Mouse (Mus musculus): ENCODE results near the gene Pdlim5. TPM values are rescaled to one million over a fixed set of nuclear protein-coding genes. Genes with fewer than 3 reads are reported as not detected.

The Pdlim5 gene
- total and polyA plus RNA-seq, 3 experiments: 508 to 668 (median 609) TPM

DNA sequence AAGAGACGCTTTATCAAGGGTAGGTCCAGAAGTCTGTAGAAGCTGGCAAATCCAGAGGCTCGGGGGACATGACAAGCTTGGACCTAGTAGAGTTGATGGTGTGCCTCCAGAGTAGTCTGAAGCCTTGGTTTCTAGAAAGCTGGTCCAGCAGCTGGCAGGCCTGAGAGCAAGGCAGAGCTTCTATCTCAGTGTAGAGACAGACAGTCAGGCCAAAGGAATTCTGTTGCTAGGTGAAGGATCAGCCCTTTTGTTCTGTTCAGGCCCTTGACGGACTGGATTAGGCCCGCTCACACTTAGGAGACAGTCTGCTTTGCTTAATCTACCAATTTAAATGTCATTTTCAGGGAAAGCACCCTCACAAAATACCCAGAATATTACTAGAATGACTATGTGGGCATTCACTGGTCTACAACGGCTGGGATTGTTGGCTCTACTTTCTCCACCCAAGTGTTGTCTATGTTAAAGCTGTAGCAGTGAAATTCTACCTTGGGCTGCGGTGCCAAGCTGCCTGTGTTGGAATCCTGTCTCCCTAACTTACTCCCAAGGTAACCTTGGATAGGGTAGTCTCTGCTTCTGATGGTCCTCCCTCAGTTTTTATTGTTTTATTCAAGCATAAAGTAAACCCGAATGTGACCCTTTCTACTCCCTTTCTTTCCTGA, 38.8 kb upstream of the Pdlim5 start:
- no peak for DNase-seq
- H3K4me1 ChIP-seq (ENCODE audit: control insufficient read depth, insufficient read depth, low read length): peaks cover 1% of the 10 kb centered on the region; the same call in 1 of the 2 replicates
- H3K79me2 ChIP-seq (replicated peaks; ENCODE audit: control insufficient read depth, insufficient read depth, low read length): no peaks in the 10 kb centered on the region
- 63% methylated on average over 7 of the region's 7 CpGs for WGBS
- H3K36me3 ChIP-seq (ENCODE audit: control insufficient read depth, insufficient read depth, low read length): peaks cover 2% of the 10 kb centered on the region; the same call in 1 of the 2 replicates
- H3K27me3 ChIP-seq (ENCODE audit: control insufficient read depth, insufficient read depth, low read length): no peaks in the 10 kb centered on the region
- TF ChIP-seq CTCF (IDR thresholded peaks at IDR 0.05) (no peak), POLR2A (IDR thresholded peaks at IDR 0.05; ENCODE audit: insufficient read depth, low read depth, low read length) (no peak), EP300 (IDR thresholded peaks at IDR 0.05; ENCODE audit: insufficient read depth, low read depth, low read length) (no peak)
- intact Hi-C loops (cut with DNase I): no loop called here
- H3K27ac ChIP-seq: peak overlapping the region; percentile 49
- H3K4me3 ChIP-seq: no peak overlapping the region
- no peak overlapping the region for H3K9ac ChIP-seq (ENCODE audit: low read depth, low read length)

DNA sequence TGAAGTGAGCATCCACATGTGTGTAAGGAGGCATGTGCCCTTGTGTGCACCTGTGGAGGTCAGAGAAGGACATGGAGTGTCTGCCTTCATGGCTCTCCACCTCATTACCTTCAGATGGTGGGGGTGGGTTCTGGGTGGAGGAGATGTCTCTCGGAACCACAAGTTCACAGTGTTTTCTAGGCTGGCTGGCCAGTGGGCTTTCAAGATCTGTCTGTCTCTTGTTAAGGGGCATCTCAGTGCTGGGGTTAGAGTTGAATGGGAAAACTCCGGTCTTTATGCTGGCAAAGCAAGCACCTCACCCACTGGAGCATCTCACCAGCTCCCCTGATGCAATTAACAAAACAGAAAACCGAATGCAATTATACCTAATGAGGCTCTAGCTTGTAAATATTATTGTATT, 36.0 kb upstream of the Pdlim5 start:
- H3K4me3 ChIP-seq: no peak overlapping the region
- no peaks in the 10 kb centered on the region for H3K4me1 ChIP-seq (ENCODE audit: control insufficient read depth, insufficient read depth, low read length)
- no peak for DNase-seq
- intact Hi-C loops (cut with DNase I): no loop called here
- no peaks in the 10 kb centered on the region for H3K36me3 ChIP-seq (ENCODE audit: control insufficient read depth, insufficient read depth, low read length)
- H3K79me2 ChIP-seq (replicated peaks; ENCODE audit: control insufficient read depth, insufficient read depth, low read length): no peaks in the 10 kb centered on the region
- H3K27me3 ChIP-seq (ENCODE audit: control insufficient read depth, insufficient read depth, low read length): no peaks in the 10 kb centered on the region
- 95% methylated on average over 3 of the region's 3 CpGs for WGBS
- no peak for TF ChIP-seq POLR2A (IDR thresholded peaks at IDR 0.05; ENCODE audit: insufficient read depth, low read depth, low read length)
- no peak for TF ChIP-seq CTCF (IDR thresholded peaks at IDR 0.05)
- no peak for TF ChIP-seq EP300 (IDR thresholded peaks at IDR 0.05; ENCODE audit: insufficient read depth, low read depth, low read length)
- H3K27ac ChIP-seq: no peak overlapping the region
- H3K9ac ChIP-seq (ENCODE audit: low read depth, low read length): no peak overlapping the region

DNA sequence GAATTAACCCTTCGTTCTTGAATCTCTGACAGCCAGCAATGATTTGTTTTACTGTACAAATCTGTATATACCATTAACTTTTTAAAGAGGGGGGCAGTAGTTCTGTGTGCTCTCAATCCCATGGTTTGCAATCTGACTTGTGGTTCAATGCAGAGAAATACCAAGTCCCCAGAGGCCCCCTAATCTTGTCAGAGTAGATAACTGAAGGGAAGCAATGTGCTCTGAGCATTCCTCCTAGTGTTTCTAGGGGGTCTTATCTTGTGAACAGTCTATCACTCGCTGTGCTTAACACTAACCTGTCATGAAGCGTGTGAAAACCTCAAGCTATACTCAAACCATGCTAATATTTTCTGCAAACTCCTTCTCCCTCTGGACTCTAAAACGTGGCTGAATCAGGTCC, 34.6 kb upstream of the Pdlim5 start:
- WGBS: 48% methylated on average over 4 of the region's 4 CpGs
- H3K27ac ChIP-seq: no peak overlapping the region
- no peaks in the 10 kb centered on the region for H3K27me3 ChIP-seq (ENCODE audit: control insufficient read depth, insufficient read depth, low read length)
- no peak overlapping the region for H3K9ac ChIP-seq (ENCODE audit: low read depth, low read length)
- no peaks in the 10 kb centered on the region for H3K79me2 ChIP-seq (replicated peaks; ENCODE audit: control insufficient read depth, insufficient read depth, low read length)
- intact Hi-C loops (cut with DNase I): no loop called here
- no peak overlapping the region for H3K4me3 ChIP-seq
- no peak for DNase-seq
- TF ChIP-seq CTCF (IDR thresholded peaks at IDR 0.05) (no peak), POLR2A (IDR thresholded peaks at IDR 0.05; ENCODE audit: insufficient read depth, low read depth, low read length) (no peak), EP300 (IDR thresholded peaks at IDR 0.05; ENCODE audit: insufficient read depth, low read depth, low read length) (no peak)
- no peaks in the 10 kb centered on the region for H3K4me1 ChIP-seq (ENCODE audit: control insufficient read depth, insufficient read depth, low read length)
- H3K36me3 ChIP-seq (ENCODE audit: control insufficient read depth, insufficient read depth, low read length): no peaks in the 10 kb centered on the region

DNA sequence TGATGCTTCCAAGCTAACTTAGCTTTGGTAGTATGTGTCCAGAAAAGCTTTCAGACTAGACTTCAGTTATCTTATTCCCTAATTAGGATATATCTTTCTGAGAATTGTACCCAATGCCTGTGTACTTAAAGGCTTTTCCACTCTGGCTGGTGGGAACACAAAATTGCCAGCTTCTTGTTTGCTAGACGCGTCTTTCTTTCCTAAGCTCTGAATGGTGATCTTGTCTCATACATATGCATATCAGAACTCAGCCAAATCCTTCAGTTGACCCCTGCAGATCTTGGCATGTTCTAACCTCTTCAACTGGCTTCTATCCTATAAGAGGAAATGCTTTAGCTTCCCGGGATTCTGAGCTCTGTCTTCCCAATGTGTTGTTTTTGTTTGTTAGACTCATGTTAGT, 31.3 kb upstream of the Pdlim5 start:
- no peak overlapping the region for H3K27ac ChIP-seq
- DNase-seq: no peak
- no peak for TF ChIP-seq CTCF (IDR thresholded peaks at IDR 0.05)
- no peak for TF ChIP-seq EP300 (IDR thresholded peaks at IDR 0.05; ENCODE audit: insufficient read depth, low read depth, low read length)
- TF ChIP-seq POLR2A (IDR thresholded peaks at IDR 0.05; ENCODE audit: insufficient read depth, low read depth, low read length): no peak
- H3K27me3 ChIP-seq (ENCODE audit: control insufficient read depth, insufficient read depth, low read length): no peaks in the 10 kb centered on the region
- WGBS: 26% methylated on average over 3 of the region's 3 CpGs
- no peak overlapping the region for H3K4me3 ChIP-seq
- H3K4me1 ChIP-seq (ENCODE audit: control insufficient read depth, insufficient read depth, low read length): peaks cover 3% of the 10 kb centered on the region; the same call in 1 of the 2 replicates
- intact Hi-C loops (cut with DNase I): no loop called here
- H3K36me3 ChIP-seq (ENCODE audit: control insufficient read depth, insufficient read depth, low read length): peaks cover 6% of the 10 kb centered on the region
- no peaks in the 10 kb centered on the region for H3K79me2 ChIP-seq (replicated peaks; ENCODE audit: control insufficient read depth, insufficient read depth, low read length)
- H3K9ac ChIP-seq (ENCODE audit: low read depth, low read length): no peak overlapping the region

DNA sequence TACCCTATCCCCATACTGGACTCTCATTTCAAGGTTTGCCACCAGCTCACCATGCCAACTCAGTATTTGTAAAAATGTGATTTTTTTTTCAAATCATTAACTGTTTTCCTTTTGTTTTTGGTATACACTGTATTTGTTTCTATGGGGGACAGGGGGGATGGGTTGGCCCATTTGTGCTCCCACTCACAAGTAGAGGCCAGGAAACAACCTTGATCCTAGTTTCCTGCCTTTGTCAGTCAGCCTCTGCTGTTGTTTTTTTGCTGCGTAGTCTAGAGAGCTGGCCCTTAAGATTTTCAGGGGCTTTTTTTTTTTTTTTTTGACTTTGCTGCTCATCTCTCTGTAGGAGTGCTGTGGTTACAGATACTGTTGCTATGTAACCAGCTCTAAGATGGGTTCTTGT, 28.6 kb upstream of the Pdlim5 start:
- Histone ChIP-seq H3K36me3 (ENCODE audit: control insufficient read depth, insufficient read depth, low read length) (peaks cover 6% of the 10 kb centered on the region), H3K4me3 (no peak overlapping the region), H3K27ac (peak overlapping the region; percentile 42; the same call in 1 of the 2 replicates), H3K9ac (ENCODE audit: low read depth, low read length) (no peak overlapping the region), H3K27me3 (ENCODE audit: control insufficient read depth, insufficient read depth, low read length) (no peaks in the 10 kb centered on the region), H3K4me1 (ENCODE audit: control insufficient read depth, insufficient read depth, low read length) (peaks cover 5% of the 10 kb centered on the region; the same call in 1 of the 2 replicates), H3K79me2 (replicated peaks; ENCODE audit: control insufficient read depth, insufficient read depth, low read length) (no peaks in the 10 kb centered on the region)
- WGBS: 45% methylated on average over 1 of the region's 1 CpGs
- no peak for TF ChIP-seq CTCF (IDR thresholded peaks at IDR 0.05)
- TF ChIP-seq POLR2A (IDR thresholded peaks at IDR 0.05; ENCODE audit: insufficient read depth, low read depth, low read length): no peak
- no peak for TF ChIP-seq EP300 (IDR thresholded peaks at IDR 0.05; ENCODE audit: insufficient read depth, low read depth, low read length)
- DNase-seq: no peak
- intact Hi-C loops (cut with DNase I): no loop called here

DNA sequence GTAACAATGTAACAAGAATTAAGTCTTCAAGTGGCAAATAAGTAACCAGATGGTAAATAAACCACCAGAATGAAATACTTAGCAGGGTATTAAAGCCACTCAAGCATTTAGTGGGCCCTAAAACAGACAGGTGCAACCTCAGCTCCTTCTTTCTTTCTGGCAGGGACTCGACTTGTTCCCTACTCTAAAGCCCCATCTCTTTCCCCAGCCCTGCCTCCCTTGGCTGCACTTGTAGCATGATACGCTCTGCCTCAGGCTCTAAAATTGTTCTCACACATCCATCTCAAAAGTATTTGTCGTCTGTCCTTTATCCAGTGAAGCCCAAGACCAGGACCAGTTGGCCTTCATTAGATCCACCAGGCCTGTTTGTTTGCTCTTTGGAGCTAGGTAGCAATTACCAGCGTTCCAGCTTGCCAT, 28.0 kb upstream of the Pdlim5 start:
- Histone ChIP-seq H3K9ac (ENCODE audit: low read depth, low read length) (no peak overlapping the region), H3K4me3 (no peak overlapping the region), H3K79me2 (replicated peaks; ENCODE audit: control insufficient read depth, insufficient read depth, low read length) (no peaks in the 10 kb centered on the region), H3K36me3 (ENCODE audit: control insufficient read depth, insufficient read depth, low read length) (peaks cover 6% of the 10 kb centered on the region), H3K27me3 (ENCODE audit: control insufficient read depth, insufficient read depth, low read length) (no peaks in the 10 kb centered on the region), H3K27ac (peak overlapping the region; percentile 42), H3K4me1 (ENCODE audit: control insufficient read depth, insufficient read depth, low read length) (peaks cover 5% of the 10 kb centered on the region; the same call in 1 of the 2 replicates)
- TF ChIP-seq EP300 (IDR thresholded peaks at IDR 0.05; ENCODE audit: insufficient read depth, low read depth, low read length): no peak
- TF ChIP-seq CTCF (IDR thresholded peaks at IDR 0.05): no peak
- TF ChIP-seq POLR2A (IDR thresholded peaks at IDR 0.05; ENCODE audit: insufficient read depth, low read depth, low read length): no peak
- 57% methylated on average over 4 of the region's 4 CpGs for WGBS
- intact Hi-C loops (cut with DNase I): no loop called here
- no peak for DNase-seq
